Mouse (Mus musculus) layer of hippocampus, adult 9-11 months (tissue): ENCODE data around the gene Cyp2d40.
"Not testable (repeated sequence)": the region's sequence is repeated elsewhere in the genome, so short reads cannot be mapped to it uniquely, and the experiment has no call there.

Source experiments
- DNase-seq: peaks from one replicate; pipeline ENCODE4 v3.0.0; 2022

Cyp2d40 gene

DNA sequence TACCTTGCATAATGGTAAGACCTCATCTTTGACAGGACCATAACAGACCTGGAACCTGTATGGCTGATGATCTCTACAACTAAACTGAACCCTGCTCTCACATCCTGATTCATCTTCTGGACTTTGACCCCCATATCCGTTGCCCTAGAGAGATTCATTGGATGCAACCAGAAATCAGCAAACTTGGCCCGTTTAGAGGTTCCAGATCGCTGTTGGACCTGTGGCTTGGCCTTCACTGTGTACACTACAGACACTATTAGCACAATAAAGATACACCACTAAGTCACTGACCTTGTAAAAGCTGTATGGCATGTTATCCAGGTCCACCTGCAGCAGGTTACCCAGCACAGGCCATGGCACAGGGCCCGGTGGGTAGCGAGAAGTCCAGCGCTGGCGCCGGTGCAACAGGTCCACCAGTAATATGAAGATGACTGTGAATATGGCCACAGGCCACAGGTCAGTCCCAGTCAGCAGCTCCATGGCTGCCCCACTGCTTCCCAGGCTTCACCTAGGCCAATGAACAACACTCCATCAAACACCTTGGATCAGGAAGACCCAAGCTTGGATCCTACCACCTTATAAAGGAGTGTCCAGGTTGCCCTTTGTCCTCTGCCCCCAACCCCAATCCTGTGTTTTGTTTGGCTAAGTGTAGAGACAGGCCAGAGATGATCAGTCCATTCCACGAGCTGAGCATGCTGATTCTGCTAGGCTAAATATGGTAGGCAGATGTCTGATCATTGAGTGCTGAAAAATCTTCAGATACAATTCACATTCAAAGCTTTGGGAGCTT is at the start of gene Cyp2d40:
Cyp2d40 (minus strand) TSS at position 553 of the 790 bp plus-strand sequence.
- no peak for DNase-seq

DNA sequence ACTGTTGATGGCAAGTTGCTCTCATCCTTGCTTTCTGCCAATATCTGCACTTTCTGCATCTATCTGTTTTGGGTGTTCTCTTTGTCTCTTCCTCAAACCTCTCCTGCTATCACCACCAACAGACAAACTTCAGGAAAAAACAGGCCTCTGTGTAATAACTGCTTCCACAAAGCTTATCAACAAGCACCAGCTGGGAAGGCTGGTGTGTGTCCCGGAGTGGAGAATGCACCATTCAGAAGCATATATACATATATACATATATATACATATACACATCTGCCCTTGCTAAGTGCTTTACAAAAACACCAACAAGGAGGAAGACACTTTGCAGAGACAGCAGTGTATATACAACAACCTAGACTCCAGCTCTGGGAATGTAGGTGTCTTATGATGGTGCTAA is 46.6 kb upstream of the Cyp2d40 start:
- no peak for DNase-seq

DNA sequence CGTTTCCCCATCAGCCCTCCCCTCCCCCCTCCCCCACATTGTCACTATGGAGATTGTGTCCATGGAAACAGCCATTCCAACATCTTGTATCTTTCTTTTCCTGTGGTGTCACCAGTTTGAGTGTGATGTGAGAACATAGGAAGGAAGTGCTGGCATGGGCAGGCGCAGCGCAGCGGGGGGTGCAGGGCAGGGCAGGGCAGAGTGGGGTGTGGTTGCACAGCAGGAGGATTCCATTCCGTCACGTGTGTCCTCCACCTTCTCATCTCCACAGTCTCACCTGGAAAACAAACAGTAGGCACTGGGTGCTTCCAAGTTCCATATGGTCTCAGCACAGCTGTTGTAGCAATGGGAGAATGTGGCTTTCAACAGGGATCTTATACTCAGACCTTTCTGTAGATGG is 45.5 kb upstream of the Cyp2d40 start:
- DNase-seq, result no peak

DNA sequence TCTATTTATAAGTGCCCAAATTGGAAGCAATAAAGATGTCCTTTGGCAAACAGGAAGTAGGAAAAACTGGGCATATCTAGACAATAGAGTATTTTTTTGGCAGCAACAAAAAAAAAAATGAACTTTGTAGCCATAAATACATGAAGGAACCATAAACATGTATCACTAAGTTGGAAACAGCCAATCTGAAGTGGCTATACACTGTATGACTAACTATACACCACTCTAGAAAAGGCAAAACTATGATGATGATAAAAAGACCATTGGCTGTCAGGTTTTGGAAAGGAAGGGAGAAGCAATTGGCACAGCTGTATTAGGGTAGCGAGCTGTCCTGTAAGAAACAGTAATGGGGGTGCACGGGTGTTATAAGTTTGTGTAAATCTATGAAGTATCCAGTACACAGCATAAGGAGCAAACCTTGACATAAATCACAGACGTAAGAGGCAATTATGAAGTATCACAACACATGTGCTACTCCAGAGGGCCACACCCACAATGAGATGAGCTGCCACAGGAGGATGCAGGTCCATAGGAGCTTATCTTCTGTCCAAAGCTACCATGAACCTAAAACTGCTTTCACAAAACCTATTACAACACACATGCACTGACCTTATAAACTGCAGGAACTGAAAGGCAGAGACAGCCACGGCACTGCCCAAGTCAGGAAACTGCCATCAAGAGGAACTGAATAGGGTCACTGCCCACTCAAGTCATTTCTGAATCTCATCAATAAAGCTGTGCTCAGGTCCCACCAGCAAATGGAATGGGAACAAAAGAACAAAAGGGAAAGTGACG is 43.2 kb upstream of the Cyp2d40 start:
- no peak for DNase-seq

DNA sequence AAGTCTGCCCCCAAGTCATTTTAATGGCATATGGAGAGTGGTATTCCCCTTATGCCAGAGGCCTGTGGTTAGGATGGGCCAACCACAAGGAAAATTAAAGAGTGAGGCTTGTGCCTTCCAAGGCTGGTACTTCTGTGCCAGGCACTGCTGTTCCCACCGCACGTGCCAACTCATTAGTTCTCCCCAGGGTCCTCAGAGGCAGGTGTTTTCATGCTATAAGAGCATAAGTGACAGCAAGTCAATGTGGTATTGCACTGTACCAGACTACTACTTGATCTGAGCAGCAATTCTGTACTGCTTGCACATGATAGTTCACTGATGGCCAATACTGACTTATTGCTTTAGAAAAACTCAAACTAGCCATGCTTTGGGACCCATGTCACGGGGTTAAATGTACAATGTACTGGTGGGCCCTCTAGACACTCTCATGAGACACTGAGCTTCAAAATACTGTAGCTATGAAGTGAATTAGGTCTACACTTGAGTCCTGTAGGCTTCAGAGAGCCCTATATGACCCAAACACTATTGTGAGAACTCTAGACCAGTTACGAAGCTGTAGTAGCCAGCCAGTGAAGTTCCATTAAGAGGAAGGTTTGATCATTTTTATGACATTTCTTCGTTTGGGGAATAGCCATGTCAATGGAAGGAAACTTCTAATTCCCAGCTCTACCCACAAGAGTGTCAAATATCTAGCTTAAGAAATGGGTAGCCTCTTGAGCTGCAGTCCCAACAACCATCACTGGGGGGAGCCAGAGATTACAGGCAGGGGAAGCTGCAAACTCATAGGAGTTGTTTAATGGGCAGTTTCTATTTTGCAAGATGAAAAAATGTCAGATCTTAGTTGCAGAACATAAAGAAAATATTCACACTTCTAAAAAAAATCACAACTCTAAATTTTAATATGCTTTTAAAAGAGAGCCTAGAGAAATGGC is 41.0 kb upstream of the Cyp2d40 start:
- peak; percentile 62 for DNase-seq

DNA sequence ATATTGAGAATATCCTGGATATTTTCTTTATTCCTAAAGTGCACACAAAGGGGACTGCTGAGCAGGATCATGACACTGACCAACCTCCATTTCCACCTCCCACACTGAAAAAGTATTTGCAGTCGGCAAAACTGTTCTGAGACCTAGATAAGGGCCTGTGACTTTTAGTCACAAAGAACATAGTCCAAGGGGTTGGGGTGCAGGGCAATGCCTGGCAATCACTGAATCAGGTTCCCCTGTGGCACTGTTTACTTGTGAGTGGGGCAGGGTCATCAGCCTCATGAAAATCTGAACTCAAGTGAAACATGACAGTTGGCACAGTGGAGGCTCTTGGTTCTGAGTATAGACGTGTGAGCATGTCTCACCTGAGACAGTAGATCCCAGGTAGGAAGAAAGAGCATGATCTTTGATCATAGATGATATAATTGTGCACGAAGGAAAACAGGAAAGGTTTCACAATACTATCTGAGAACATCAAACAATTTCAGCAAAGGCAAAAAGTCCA is 32.0 kb upstream of the Cyp2d40 start:
- no peak for DNase-seq

DNA sequence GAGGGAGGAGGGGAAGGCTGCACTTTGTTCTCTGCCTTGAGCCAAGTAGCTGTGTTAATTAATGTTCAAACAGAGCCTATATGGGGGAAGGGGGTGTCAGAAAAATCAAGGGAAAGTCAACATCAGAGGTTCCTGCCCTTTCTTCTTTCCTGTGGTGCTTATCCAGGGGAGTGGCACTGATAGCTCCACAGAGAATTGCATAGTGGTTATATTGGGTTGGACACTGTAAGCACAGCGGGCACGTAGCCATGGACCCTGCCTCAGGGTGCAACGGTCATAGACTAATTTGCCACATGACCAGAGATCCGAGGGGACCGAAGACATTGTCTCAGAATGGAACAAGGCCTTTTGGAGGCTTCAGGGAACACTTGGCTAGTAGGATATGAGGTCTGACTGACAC is 30.3 kb upstream of the Cyp2d40 start, which contains the start of gene Cyp2d26:
Cyp2d26 (minus strand) TSS at position 18 of the 400 bp plus-strand sequence.
- DNase-seq, result no peak

DNA sequence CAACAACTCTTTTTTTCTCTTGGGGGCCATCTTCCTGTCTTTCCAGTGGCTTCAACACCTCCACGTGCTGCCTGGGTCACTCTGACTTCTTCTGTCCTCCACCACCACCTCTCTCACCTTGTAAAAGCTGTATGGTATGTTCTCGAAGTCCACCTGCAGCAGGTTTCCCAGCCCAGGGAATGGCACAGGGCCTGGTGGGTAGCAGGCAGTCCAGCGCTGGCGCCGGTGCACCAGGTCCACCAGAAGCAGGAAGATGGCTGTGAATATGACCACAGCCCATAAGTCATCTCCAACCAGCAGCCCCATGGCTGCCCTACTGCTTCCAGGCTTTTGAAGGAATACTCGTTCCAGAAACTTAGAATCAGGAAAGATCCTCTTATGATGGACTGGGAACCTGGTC is 29.9 kb upstream of the Cyp2d40 start:
- no peak for DNase-seq

DNA sequence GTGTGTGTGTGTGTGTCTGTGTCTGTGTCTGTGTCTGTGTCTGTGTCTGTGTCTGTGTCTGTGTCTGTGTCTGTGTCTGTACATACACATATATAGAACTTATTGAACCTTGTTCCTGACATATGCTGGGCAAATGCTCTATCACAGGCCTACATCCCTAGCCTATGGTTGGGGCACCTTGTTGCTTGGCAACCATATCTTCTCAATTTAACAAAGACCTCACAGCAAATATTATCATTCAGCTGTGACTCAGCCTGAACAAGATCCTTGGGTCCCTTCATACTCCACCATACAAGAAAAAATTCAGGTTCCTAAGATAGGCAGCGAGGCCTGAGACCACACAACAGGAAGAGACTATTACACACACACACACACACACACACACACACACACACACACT is 29.5 kb upstream of the Cyp2d40 start:
- no peak for DNase-seq

DNA sequence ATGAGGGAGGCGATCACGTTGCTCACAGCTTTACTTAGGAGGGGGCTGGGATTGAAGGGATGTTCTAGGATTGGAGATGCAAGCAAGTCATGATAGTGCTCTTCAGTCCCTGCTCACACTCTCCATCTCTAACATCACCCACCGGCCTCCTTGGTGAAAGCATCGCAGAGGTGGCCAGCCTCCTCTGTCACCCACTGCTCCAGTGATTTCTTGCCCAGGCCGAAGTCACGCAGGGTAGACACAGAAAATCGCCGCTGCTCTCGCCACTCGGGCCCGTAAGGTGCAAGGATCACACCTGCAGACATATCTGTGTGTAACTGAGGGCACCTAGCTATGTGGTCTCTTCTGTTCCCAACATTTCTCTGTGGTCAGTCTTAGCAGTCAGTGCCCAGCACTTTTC is 28.6 kb upstream of the Cyp2d40 start:
- no peak for DNase-seq

DNA sequence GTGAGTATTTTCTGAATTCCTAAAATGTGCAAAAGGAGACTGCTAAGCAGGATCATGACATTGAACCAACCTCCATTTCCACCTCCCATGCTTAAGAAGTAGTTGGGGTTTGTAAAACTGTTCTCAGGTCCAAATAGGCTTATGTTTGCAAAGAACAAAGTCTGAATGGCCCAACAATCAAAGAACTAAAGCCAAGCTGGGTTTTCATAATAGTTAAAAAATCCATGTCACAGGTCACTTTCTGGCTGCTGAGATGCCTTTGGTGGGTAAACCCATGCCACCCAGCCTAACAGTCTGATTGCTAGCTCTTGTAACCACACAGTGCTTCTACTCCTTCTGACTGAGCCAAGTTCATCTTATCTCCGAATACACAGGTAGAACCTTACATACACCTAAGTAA is 20.6 kb upstream of the Cyp2d40 start:
- no peak for DNase-seq

DNA sequence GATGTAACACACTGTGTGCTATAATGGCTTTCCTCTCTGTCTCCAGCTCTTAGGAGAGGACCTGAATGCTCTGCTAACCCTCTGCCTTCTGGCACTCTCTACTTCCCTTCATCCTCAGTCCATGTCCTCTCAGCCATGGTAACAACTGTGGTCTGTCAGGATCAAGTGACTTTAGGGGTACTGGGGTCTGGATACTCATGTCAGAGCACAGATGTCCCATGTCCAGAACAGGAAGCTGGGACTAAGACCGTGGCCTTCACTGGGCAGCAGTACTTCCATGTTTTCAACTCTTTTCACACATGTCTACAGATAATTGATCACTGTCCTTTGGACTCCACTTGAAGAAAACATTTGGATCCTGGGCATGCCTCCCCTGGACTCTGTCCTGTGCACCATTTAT is 19.8 kb upstream of the Cyp2d40 start:
- DNase-seq, result no peak

DNA sequence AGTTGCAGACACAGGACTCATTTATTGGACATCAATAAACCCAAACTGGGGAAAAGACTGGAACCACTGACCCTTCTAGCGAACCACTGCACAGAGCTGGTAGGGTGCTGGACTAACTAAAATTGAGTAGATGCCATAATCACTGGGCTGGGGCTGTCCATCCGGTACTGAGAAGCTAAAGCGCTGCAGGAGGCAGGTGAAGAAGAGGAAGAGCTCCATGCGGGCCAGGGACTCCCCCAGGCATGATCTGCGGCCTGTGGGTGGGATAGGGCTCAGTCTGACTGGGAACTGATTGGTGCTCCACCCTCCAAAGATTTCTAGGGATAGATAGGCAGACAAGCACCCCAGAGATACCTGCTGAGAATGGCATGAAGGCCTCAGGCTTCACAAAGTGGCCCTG is 13.9 kb upstream of the Cyp2d40 start:
- DNase-seq, result not testable (repeated sequence)

DNA sequence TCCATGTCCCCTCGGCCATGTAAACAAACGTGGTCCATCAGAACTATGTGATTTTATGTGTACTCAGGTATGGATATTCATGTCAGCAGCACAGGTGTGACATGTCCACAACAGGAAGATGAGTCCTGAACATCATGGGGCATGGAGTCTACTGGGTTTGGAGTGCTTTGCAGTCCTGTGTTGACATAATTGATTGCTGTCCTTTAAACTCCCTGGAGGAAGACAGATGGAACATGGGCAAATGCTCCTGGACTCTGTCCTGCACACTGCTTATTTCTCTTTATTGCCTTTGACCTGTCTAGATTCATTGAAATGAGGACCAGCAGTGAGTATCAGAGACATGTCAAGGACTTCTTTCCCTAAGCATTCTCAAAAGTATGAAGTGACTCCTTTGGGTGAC is 2.0 kb upstream of the Cyp2d40 start:
- no peak for DNase-seq

DNA sequence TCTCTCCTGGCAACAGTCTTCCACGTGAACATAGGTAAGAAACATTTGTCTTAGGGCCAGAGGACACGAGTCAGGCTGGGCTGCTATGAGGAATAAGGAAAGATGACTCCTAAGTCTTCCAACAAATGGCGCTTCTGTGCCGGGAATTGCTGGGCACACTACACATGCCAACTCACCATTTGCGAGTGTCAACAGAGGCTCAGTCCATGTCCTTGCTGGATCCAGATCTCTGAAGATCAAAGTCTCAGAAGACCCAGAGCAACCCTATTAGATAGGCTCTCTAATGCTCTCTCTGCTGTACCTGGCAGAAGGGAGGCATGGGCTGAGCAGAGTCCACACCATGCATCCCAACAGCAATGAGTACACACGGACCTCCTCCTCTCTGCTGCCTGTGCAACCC is 898 bp upstream of the Cyp2d40 start:
- DNase-seq, result no peak

DNA sequence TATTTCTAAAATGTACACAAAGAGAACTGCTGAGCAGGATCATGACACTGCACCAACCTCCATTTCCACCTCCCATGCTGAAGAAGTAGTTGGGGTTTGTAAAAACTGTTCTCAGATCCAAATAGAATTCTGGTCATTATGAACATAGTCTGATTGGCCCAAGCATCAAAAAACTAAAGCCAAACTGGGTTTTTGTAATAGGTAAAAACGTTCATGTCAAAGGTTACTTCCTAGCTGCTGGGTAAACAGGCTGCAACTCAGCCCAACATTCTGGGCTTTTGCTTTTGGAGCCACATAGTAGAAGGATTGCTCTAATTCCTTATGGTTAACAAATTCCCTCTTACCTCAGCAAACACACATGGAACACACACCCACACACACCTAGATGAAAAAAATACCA is 15.8 kb downstream of the Cyp2d40 start:
- no peak for DNase-seq

DNA sequence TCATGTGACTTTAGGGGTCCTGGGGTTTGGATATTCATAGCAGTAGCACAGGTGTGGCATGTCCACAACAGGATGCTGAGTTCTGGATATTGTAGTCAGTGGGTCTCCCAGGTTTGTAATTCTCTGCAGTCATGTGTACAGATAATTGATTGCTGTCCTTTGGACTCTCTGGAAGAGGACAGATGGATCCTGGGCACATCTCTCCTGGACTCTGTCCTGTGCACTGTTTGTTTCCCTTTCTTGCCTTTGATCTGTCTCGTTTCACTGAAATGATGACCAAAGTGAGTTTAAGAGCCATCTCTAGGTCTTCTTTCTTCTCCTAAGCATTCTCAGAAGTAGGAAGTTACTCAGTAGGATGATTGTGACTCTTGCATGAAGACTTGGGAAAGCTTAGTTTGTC is 16.5 kb downstream of the Cyp2d40 start:
- DNase-seq, result no peak

DNA sequence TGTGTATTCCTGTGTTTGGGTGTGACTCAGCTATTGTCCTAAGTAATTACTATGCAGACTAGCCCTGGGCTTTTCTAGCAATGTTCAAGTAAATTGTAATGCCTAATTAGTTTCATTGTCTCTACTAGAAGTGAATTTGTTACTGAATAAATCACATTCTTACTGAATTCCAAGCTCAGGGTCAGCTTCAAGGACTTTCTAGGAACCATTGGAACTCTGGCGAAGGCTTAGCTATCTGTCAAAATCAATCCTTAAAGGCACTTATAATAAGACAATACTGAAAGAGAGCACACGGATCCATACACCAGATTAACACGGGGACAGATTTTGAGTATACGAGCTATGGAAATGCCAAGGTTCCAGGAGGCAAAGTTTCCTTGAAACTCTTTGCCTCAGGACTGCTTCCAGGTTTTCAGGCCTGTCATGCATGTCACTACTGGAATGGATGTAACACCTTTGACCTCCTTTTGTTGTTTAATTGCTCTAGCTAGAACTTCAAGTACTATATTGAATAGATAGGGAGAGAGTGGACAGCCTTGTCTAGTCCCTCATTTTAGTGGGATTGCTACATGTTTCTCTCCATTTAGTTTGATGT is 30.6 kb downstream of the Cyp2d40 start:
- DNase-seq, result not testable (repeated sequence)
